Mouse (Mus musculus) cerebellum, adult 18-20 months (tissue): ENCODE measurements around the gene Adap2.
A peak's percentile ranks its signal among the peaks of the same experiment; 100 is the strongest.

Experiments
- DNase-seq, 2 experiments: peaks; one replicate each; pipeline ENCODE4 v3.0.0; 2021

The Adap2 gene

DNA sequence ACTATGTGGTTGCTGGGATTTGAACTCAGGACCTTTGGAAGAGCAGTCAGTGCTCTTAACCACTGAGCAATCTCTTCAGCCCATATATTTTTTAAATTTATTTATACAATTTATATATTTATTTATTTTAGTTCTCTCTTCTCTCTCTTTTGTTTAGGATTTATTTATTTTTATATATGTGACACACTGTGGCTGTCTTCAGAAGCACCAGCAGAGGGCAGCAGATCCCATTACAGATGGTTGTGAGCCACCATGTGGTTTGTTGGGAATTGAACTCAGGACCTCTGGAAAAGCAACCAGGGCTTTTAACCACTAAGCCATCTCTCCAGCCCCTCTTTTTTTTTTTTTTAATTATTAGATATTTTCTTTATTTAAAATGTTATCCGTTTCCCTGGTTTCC, 46.4 kb downstream of the Adap2 start:
- peak; percentile 20 to 22 for DNase-seq

DNA sequence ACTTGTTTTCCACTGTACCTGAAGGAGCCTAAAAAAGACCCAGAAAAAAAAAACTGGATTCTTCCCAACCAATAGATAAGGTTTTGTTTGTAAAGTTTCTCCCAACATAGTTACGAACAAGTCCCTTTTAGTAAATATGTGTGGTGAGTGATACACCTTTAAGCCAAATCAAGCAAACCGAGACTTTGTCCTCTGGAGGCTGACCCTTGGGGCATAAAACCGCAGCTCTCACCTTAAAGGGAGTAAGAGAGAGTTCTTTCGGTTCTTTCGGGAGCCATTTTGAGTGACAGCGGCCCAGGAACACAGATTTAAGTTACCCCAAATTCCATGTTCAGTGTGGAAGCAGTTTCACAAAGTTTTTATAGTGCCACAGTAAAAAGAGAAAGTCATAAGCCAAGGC, 48.4 kb downstream of the Adap2 start:
- DNase-seq = no peak

DNA sequence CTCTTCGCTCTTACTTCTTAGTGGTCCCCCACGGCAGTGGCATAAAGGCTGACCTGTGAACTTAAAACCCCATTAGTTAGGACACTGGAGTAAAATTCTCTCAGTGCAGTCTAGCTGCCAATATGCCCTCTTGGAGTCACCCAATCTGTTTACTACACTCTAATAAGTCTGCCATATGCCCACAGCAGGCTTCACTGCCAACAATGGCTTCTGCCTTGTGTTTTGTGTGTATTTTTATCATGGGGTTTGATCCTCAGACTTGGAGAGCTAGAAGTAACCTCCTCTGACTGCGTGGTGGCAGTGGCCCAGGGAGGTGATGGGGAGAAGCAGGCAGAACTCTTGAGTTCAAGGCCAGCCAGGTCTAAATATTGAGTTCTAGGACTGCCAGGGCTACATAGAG, 50.1 kb downstream of the Adap2 start:
- peak; percentile 15 to 39 for DNase-seq

DNA sequence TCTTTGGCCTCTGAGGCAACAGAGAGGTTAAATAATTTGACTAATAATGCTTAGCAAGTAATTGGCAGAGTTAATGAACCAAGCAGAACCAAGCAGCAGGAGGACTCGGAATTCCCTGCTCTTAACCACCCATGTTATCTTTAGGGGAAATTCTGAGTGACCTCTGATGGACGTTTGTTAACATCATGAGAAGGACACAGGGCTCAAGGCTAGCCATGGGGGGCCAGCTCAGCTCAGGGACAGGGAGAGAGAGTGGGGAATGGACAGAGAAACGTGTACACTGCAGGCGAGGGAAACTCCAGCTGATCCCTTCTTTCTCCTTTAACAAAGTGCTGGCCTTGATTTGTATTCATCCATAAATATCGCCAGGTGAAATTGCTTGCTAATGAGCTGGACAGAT, 51.0 kb downstream of the Adap2 start:
- DNase-seq = no peak

- DNase-seq = peak in 1 of 2 experiments; percentile 8
Measured at GRCm38 (mm10) chr11:80208465-80208859, 54.6 kb downstream of the Adap2 start.

DNA sequence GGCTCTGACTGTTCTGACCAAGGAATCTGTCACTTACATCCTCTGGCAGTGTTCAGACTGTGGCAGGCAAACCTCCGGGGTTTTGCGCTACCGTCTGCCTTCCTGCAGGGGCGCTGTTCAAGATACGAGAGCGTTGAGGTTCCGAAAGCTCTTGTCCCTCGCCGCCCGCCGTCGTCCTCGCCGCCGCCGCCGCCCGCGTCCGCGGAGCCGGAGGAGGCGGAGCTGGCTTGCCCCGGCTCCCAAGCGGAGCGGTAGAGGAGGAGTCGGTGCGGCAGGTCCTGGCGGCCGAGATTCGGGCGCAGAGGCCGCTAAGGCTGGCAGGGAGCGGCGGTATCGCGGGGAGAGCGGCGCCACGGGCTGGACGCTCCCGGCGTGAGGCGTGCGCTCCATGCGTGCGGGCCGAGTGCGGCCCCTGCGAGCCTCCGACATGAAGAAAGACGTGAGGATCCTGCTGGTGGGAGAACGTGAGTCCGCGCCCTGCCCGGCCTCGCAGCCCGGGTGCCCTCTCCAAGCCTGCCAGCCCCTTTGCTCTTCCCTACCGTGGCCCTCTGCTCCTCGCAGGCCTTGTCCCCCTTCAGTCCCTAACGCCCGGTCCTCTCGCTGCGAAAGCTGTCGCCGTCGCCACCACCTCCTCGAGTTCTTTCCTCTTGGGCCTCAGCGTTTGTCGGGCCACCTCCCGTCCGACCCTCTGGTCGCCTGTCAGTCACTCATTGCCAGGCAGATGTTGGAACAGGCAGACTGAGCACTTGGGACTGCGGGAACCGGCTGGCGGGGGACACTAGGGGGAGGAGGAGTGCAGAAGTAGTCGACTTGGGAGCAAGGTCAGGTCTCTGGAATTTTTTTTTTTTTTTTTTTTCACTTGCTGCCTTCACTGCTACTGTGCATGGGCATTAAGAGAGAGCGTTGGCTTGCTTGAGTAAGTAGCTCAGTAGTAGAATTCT, 55.2 kb downstream of the Adap2 start, which contains the start of gene Rhot1:
Rhot1 (plus strand) TSS at position 160 of the 941 bp plus-strand sequence.
- peak; percentile 93 to 99 for DNase-seq

DNA sequence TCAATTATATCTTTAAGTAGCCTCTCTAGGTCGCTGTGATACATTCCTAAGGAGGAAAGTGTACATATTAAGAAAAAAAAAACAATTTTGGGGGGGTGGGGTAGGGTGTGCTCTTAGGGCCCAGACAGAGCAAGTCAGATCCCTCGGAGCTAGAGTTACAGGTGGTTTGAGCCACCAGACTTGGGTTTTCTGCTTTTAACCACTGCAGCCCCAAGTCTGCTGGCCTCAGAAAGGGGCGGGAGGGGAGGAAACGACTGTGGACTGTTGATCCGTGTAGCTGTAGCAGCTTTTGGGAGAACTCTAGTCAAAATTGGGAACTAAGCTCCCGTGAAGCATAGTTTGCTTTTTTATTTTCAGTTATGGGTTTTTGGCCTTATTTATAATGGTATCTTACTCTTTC, 56.4 kb downstream of the Adap2 start:
- DNase-seq = no peak

- DNase-seq = no peak
Measured at GRCm38 (mm10) chr11:80212282-80212681, 58.4 kb downstream of the Adap2 start.

DNA sequence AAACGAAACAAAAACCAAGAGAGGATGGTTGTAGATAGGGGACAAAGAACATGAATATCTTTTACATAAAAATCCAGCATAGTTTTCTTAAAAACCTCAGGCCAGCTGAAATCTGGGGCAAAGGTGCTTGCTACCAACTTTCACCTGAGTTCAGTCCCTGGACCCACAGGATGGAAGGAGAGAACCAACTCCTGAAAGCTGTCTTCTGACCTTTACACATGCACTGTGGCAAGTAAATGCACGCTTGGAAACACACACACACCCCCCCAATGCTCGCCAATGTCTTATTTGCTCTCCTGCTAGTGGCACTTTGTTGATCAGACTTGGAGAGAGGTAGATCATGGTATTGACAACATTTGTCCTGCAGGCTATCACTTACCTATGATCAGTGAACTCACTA, 61.4 kb downstream of the Adap2 start:
- DNase-seq = no peak

- no peak for DNase-seq
Measured at GRCm38 (mm10) chr11:80218657-80219293, 64.9 kb downstream of the Adap2 start.
